Mouse (Mus musculus): ENCODE data around the gene Ano8. TPM values are rescaled to one million over a fixed set of nuclear protein-coding genes. Genes with fewer than 3 reads are reported as not detected.
A peak's percentile ranks its signal among the peaks of the same experiment; 100 is the strongest.
"Not testable (repeated sequence)": the region's sequence is repeated elsewhere in the genome, so short reads cannot be mapped to it uniquely, and the experiment has no call there.

Gene Ano8
- polyA plus RNA-seq (2014; fragmentation: Nextera tagmentation; extraction: Ambion mirVana), result 0.60 and 0.96 TPM in 2 replicates

DNA sequence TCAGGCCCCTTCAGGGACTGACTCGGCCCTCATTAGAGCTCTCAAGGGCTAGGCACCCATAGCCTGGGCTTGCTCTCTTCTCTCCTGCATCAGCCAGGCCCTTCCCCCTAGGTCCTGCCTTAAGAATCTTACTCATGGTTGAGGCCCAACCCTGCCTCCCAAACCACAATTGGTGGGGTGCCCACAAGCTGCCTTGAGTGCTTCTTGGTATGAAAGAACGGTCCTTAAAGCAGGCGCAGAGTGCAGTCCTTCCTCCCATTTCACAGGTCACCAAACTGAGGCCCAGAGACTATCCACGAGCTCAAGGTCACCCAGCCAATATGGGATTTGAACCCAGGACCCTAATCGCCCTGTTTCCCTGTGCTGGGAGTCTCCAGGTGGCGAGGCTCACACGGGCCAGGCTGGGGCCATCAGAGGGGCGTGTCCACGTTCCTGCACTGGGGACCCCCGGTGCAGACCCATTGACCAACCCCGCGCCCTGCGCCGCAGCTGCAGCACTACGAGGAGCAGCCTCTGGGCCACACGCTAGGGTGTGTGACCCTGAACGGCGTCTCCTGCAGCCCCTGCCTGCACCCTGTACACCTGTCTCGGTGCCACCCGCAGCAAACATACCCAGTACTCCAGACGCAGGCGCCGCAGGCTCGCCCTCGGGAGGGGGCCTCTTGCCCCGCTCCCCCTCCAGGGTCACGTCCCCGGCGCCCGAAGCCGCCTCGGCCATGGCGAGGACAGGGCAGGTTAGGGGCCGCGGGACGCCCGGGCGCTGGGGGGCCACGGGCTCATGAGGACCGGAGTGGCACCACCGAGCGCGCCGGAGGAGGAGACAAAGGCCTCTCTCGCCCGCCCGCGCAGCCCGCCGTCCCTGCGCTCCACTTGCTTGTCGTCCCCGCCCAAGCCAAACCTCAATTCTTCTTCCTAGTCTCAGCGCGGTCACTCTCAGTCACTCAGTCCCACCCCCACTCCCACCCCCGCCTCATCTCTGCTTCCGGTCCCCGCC is at the start of gene Ano8:
TSS of gene Ano8 (minus strand) at position 822 of the 994 bp plus-strand sequence.
- 0 out of 2 replicates have a peak within 1 kb of the TSS, but pooled peaks have one; percentile 16 for H3K27ac ChIP-seq (ENCODE audit: low read depth, low read length)
- peaks cover 4% of the 10 kb centered on the region; the same call in 1 of the 2 replicates for H3K36me3 ChIP-seq (ENCODE audit: control insufficient read depth, insufficient read depth, low read length)
- H3K27me3 ChIP-seq (replicated peaks; ENCODE audit: control insufficient read depth, insufficient read depth, low read length), result peaks cover 17% of the 10 kb centered on the region
- peaks cover 17% of the 10 kb centered on the region for H3K4me1 ChIP-seq (replicated peaks; ENCODE audit: control insufficient read depth, insufficient read depth, low read length)
- WGBS, result 6% methylated on average over 58 of the region's 58 CpGs
- H3K4me3 ChIP-seq (ENCODE audit: low read depth, low read length), result peak within 1 kb of the TSS; percentile 63
- DNase-seq (ENCODE audit: low spot score) (peak; percentile 78), ATAC-seq (replicated peaks; ENCODE audit: low FRiP score) (peak; percentile 30)
- H3K4me2 ChIP-seq, result peak within 1 kb of the TSS; percentile 88
- H3K9ac ChIP-seq (ENCODE audit: low read depth, low read length), result peak within 1 kb of the TSS; percentile 61
- no peaks in the 10 kb centered on the region for H3K9me3 ChIP-seq (ENCODE audit: control insufficient read depth, low read length)

- H3K4me1 ChIP-seq (replicated peaks; ENCODE audit: control insufficient read depth, insufficient read depth, low read length), result no peaks in the 10 kb centered on the region; the same call in 1 of the 2 replicates
- no peak overlapping the region for H3K9ac ChIP-seq (ENCODE audit: low read depth, low read length)
- no peak overlapping the region for H3K27ac ChIP-seq (ENCODE audit: low read depth, low read length)
- DNase-seq (ENCODE audit: low spot score) (no peak), ATAC-seq (replicated peaks; ENCODE audit: low FRiP score) (no peak)
- H3K4me2 ChIP-seq, result no peak overlapping the region
- H3K27me3 ChIP-seq (replicated peaks; ENCODE audit: control insufficient read depth, insufficient read depth, low read length), result no peaks in the 10 kb centered on the region
- H3K36me3 ChIP-seq (ENCODE audit: control insufficient read depth, insufficient read depth, low read length), result no peaks in the 10 kb centered on the region
- WGBS, result 48% methylated on average over 3 of the region's 3 CpGs
- H3K9me3 ChIP-seq (ENCODE audit: control insufficient read depth, low read length), result no peaks in the 10 kb centered on the region
- H3K4me3 ChIP-seq (ENCODE audit: low read depth, low read length), result no peak overlapping the region
Measured at GRCm38 (mm10) chr8:71534263-71534810, 48.6 kb upstream of the Ano8 start.

GRCm38 (mm10) chr8:71530735-71531467 is 45.1 kb upstream of the Ano8 start:
- not testable (repeated sequence) for H3K4me2 ChIP-seq; DNase-seq (ENCODE audit: low spot score); H3K27ac ChIP-seq (ENCODE audit: low read depth, low read length); H3K9me3 ChIP-seq (ENCODE audit: control insufficient read depth, low read length); ATAC-seq (replicated peaks; ENCODE audit: low FRiP score); H3K9ac ChIP-seq (ENCODE audit: low read depth, low read length); H3K4me1 ChIP-seq (replicated peaks; ENCODE audit: control insufficient read depth, insufficient read depth, low read length); H3K36me3 ChIP-seq (ENCODE audit: control insufficient read depth, insufficient read depth, low read length); H3K4me3 ChIP-seq (ENCODE audit: low read depth, low read length)
- WGBS, result 73% methylated on average over 5 of the region's 12 CpGs
- peaks cover 10% of the 10 kb centered on the region for H3K27me3 ChIP-seq (replicated peaks; ENCODE audit: control insufficient read depth, insufficient read depth, low read length)

- peak; percentile 51; the same call in 1 of the 2 replicates for ATAC-seq (replicated peaks; ENCODE audit: low FRiP score)
- no peak for DNase-seq (ENCODE audit: low spot score)
- 48% methylated on average over 11 of the region's 11 CpGs for WGBS
- Histone ChIP-seq H3K27ac (ENCODE audit: low read depth, low read length) (no peak overlapping the region), H3K4me1 (replicated peaks; ENCODE audit: control insufficient read depth, insufficient read depth, low read length) (peaks cover 14% of the 10 kb centered on the region), H3K36me3 (ENCODE audit: control insufficient read depth, insufficient read depth, low read length) (no peaks in the 10 kb centered on the region), H3K27me3 (replicated peaks; ENCODE audit: control insufficient read depth, insufficient read depth, low read length) (peaks cover 26% of the 10 kb centered on the region), H3K4me2 (no peak overlapping the region), H3K4me3 (ENCODE audit: low read depth, low read length) (no peak overlapping the region), H3K9me3 (ENCODE audit: control insufficient read depth, low read length) (no peaks in the 10 kb centered on the region), H3K9ac (ENCODE audit: low read depth, low read length) (no peak overlapping the region)
Measured at GRCm38 (mm10) chr8:71528362-71529073, 42.8 kb upstream of the Ano8 start.

GRCm38 (mm10) chr8:71527162-71527870 is 41.6 kb upstream of the Ano8 start:
- Histone ChIP-seq H3K27ac (ENCODE audit: low read depth, low read length) (no peak overlapping the region; the same call in 1 of the 2 replicates), H3K27me3 (replicated peaks; ENCODE audit: control insufficient read depth, insufficient read depth, low read length) (peaks cover 26% of the 10 kb centered on the region), H3K9me3 (ENCODE audit: control insufficient read depth, low read length) (no peaks in the 10 kb centered on the region), H3K4me3 (ENCODE audit: low read depth, low read length) (no peak overlapping the region), H3K36me3 (ENCODE audit: control insufficient read depth, insufficient read depth, low read length) (no peaks in the 10 kb centered on the region), H3K4me2 (no peak overlapping the region), H3K9ac (ENCODE audit: low read depth, low read length) (no peak overlapping the region), H3K4me1 (replicated peaks; ENCODE audit: control insufficient read depth, insufficient read depth, low read length) (peaks cover 14% of the 10 kb centered on the region)
- 41% methylated on average over 3 of the region's 3 CpGs for WGBS
- DNase-seq (ENCODE audit: low spot score), result no peak
- ATAC-seq (replicated peaks; ENCODE audit: low FRiP score), result no peak

- H3K27ac ChIP-seq (ENCODE audit: low read depth, low read length), result no peak overlapping the region
Measured at GRCm38 (mm10) chr8:71526272-71526671, 40.5 kb upstream of the Ano8 start.

GRCm38 (mm10) chr8:71525226-71526050 is 39.7 kb upstream of the Ano8 start, which contains the start of gene Ccdc194:
Gene Ccdc194 (minus strand): TSS chr8:71525711.
- peaks cover 14% of the 10 kb centered on the region for H3K4me1 ChIP-seq (replicated peaks; ENCODE audit: control insufficient read depth, insufficient read depth, low read length)
- H3K36me3 ChIP-seq (ENCODE audit: control insufficient read depth, insufficient read depth, low read length), result no peaks in the 10 kb centered on the region
- H3K4me2 ChIP-seq, result peak within 1 kb of the TSS; percentile 45
- no peak within 1 kb of the TSS for H3K9ac ChIP-seq (ENCODE audit: low read depth, low read length)
- peak; percentile 44 for DNase-seq (ENCODE audit: low spot score)
- no peaks in the 10 kb centered on the region for H3K9me3 ChIP-seq (ENCODE audit: control insufficient read depth, low read length)
- H3K4me3 ChIP-seq (ENCODE audit: low read depth, low read length), result peak within 1 kb of the TSS; percentile 10; the same call in 1 of the 2 replicates
- H3K27ac ChIP-seq (ENCODE audit: low read depth, low read length), result no peak within 1 kb of the TSS
- 23% methylated on average over 46 of the region's 46 CpGs for WGBS
- no peak for ATAC-seq (replicated peaks; ENCODE audit: low FRiP score)
- peaks cover 26% of the 10 kb centered on the region for H3K27me3 ChIP-seq (replicated peaks; ENCODE audit: control insufficient read depth, insufficient read depth, low read length)

More at GRCm38 (mm10) chr8:71526272-71526671, 40.5 kb upstream of the Ano8 start:
- Histone ChIP-seq H3K4me3 (ENCODE audit: low read depth, low read length) (no peak overlapping the region), H3K9me3 (ENCODE audit: control insufficient read depth, low read length) (no peaks in the 10 kb centered on the region), H3K9ac (ENCODE audit: low read depth, low read length) (no peak overlapping the region), H3K4me2 (no peak overlapping the region), H3K27me3 (replicated peaks; ENCODE audit: control insufficient read depth, insufficient read depth, low read length) (peaks cover 26% of the 10 kb centered on the region), H3K4me1 (replicated peaks; ENCODE audit: control insufficient read depth, insufficient read depth, low read length) (peaks cover 14% of the 10 kb centered on the region), H3K36me3 (ENCODE audit: control insufficient read depth, insufficient read depth, low read length) (no peaks in the 10 kb centered on the region)
- ATAC-seq (replicated peaks; ENCODE audit: low FRiP score) (no peak), DNase-seq (ENCODE audit: low spot score) (no peak)
- WGBS, result 9% methylated on average over 6 of the region's 6 CpGs

Measured in liver, embryonic 11.5 days (tissue).